Mouse (Mus musculus) layer of hippocampus, postnatal 14 days (tissue): ENCODE results near the gene Hoxb5. TPM values are rescaled to one million over a fixed set of nuclear protein-coding genes. Genes with fewer than 3 reads are reported as not detected.

ENCODE experiments used
- DNase-seq, 2 experiments: peaks; one replicate each; pipeline ENCODE4 v3.0.0; 2021 to 2022; ENCODE audit warnings: low spot score in 2 of 2, mixed read lengths in 1 of 2
- total RNA-seq, 2 experiments: library from RNA; stranded (reverse); gene quantifications; 2 replicates each; pipeline ENCODE4 v1.2.3; 2021

Hoxb5 gene
- total RNA-seq, 2 experiments from 2014 or later, result not detected

- DNase-seq, result no peak
These were observed 16.3 kb upstream of the Hoxb5 start for GRCm38 (mm10) chr11:96286739-96287385.

GRCm38 (mm10) chr11:96287411-96287810 lies 15.7 kb upstream of the Hoxb5 start:
- DNase-seq, result no peak

GRCm38 (mm10) chr11:96288455-96289221 lies 14.5 kb upstream of the Hoxb5 start:
- DNase-seq, result no peak

- DNase-seq, result no peak
These were observed 13.8 kb upstream of the Hoxb5 start for GRCm38 (mm10) chr11:96289293-96289692.

GRCm38 (mm10) chr11:96289837-96290236 lies 13.3 kb upstream of the Hoxb5 start:
- no peak for DNase-seq

GRCm38 (mm10) chr11:96290705-96291355 lies 12.3 kb upstream of the Hoxb5 start:
- no peak for DNase-seq

- no peak for DNase-seq
These were observed 11.2 kb upstream of the Hoxb5 start, which contains the start of gene Hoxb6 for GRCm38 (mm10) chr11:96291681-96292564. Hoxb6 (plus strand) TSS chr11:96292476.

- no peak for DNase-seq
These were observed 10.4 kb upstream of the Hoxb5 start for GRCm38 (mm10) chr11:96292565-96293301.

GRCm38 (mm10) chr11:96293302-96293921 lies 9.7 kb upstream of the Hoxb5 start:
- DNase-seq, result no peak

- peak; percentile 52 to 65 for DNase-seq
These were observed 8.7 kb upstream of the Hoxb5 start for GRCm38 (mm10) chr11:96294245-96295091.

GRCm38 (mm10) chr11:96295092-96295835 lies 7.9 kb upstream of the Hoxb5 start:
- no peak for DNase-seq

- DNase-seq, result no peak
These were observed 6.1 kb upstream of the Hoxb5 start for GRCm38 (mm10) chr11:96296997-96297396.

GRCm38 (mm10) chr11:96297428-96297827 lies 5.7 kb upstream of the Hoxb5 start:
- DNase-seq, result no peak

- no peak for DNase-seq
These were observed 5.0 kb upstream of the Hoxb5 start for GRCm38 (mm10) chr11:96297968-96298635.

- no peak for DNase-seq
These were observed 4.1 kb upstream of the Hoxb5 start for GRCm38 (mm10) chr11:96298895-96299667.

- no peak for DNase-seq
These were observed 3.4 kb upstream of the Hoxb5 start for GRCm38 (mm10) chr11:96299781-96300180.
